Mouse (Mus musculus): ENCODE results near the gene Gtsf1. TPM values are rescaled to one million over a fixed set of nuclear protein-coding genes. Genes with fewer than 3 reads are reported as not detected.

Gene Gtsf1
- polyA plus RNA-seq, 1 experiment from 2014 or later, result not detected

DNA sequence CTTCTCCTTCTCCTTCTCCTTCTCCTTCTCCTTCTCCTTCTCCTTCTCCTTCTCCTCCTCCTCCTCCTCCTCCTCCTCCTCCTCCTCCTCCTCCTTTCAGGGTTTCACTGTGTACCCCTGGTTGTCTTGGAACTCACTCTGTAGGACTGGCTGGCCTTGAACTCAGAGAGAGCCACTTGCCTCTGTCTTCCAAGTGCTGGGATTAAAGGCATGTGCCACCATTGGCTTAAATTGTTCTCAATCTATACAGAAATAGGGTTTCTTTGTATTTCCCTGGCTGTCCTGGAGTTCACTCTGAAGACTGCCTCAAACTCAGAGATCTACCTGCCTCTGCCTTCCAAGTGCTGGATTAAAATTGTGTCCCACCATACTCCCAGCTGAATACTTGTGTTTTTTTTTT, 57.8 kb downstream of the Gtsf1 start:
- peaks cover 9% of the 10 kb centered on the region; the same call in 1 of the 2 replicates for H3K27me3 ChIP-seq
- no peak overlapping the region for H3K9ac ChIP-seq (replicated peaks)
- H3K9me3 ChIP-seq, result no peaks in the 10 kb centered on the region
- H3K4me1 ChIP-seq (replicated peaks), result no peaks in the 10 kb centered on the region
- H3K4me2 ChIP-seq (replicated peaks), result no peak overlapping the region
- no peak for ATAC-seq
- no peaks in the 10 kb centered on the region for H3K36me3 ChIP-seq
- H3K27ac ChIP-seq, result no peak overlapping the region
- H3K4me3 ChIP-seq (replicated peaks), result no peak overlapping the region

DNA sequence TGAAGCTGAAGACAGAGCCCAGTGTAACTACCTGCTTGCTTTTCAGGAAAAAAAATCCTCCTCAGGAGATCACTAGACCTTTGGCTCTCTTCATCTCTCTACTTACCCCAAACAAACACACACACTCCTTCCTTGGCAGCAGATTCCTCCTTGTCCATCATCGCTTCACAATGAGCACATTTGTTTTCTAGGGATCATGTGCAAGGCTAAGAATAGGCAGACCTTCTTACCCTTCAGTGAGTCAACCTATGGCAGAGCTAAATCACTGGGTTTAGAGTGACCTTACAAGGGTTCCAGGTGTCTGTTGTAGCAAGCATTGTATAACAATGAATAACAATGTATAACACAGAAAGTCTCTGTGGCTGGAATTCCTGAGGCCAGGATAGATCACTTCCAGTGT, 58.5 kb downstream of the Gtsf1 start:
- 100% methylated on average over 1 of the region's 1 CpGs for WGBS
- Histone ChIP-seq H3K9me3 (no peaks in the 10 kb centered on the region), H3K36me3 (no peaks in the 10 kb centered on the region), H3K4me2 (replicated peaks) (no peak overlapping the region), H3K27ac (no peak overlapping the region), H3K9ac (replicated peaks) (no peak overlapping the region), H3K27me3 (peaks cover 9% of the 10 kb centered on the region), H3K4me3 (replicated peaks) (no peak overlapping the region), H3K4me1 (replicated peaks) (peaks cover 5% of the 10 kb centered on the region)
- ATAC-seq, result no peak

DNA sequence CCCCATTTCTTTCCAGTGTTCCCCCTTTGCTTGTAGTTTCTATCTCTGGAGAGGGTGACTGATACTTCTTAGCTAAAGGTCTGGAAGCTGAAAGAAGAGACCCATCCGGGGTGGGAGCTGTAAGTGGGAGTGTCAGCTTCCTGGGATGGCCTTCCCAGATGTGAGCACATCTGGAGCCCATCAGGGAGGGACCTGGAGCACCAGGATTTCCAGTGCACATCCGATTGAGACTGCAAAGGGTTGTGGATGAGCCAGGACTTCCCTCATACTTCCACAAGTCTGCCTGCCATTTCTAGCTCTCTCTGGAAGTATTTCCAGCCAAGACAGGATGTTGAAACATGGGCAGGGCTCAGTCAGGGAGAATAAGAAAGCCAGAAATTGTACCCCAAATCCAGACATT, 59.1 kb downstream of the Gtsf1 start:
- 48% methylated on average over 2 of the region's 2 CpGs for WGBS
- H3K4me1 ChIP-seq (replicated peaks), result peaks cover 10% of the 10 kb centered on the region

DNA sequence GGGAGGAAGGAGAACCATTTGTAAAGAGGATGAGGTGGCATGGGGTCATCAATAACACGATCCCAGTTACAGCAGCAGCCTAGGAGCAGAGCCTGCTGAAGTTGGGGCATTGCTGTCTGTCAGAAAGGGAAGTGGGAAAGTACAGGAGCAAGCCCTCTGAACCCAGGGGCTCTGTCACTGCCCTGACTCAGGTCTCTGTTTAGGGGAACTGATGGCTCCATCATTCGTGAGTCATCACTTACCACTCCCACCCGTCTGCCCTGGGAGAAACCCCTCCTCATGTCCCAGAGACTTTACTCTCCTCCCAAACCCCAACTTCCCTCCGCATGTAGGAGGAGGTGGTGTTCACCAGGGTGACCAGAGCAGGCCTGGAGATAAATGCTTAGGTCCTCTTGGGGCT, 59.8 kb downstream of the Gtsf1 start:
- 68% methylated on average over 4 of the region's 4 CpGs for WGBS
- ATAC-seq, result no peak

More for the DNA sequence above, 59.1 kb downstream of the Gtsf1 start:
- no peaks in the 10 kb centered on the region for H3K36me3 ChIP-seq
- no peak overlapping the region for H3K4me2 ChIP-seq (replicated peaks)
- no peaks in the 10 kb centered on the region for H3K9me3 ChIP-seq
- no peak overlapping the region for H3K9ac ChIP-seq (replicated peaks)
- no peak overlapping the region for H3K27ac ChIP-seq
- H3K27me3 ChIP-seq, result peaks cover 10% of the 10 kb centered on the region
- ATAC-seq, result no peak
- no peak overlapping the region for H3K4me3 ChIP-seq (replicated peaks)

DNA sequence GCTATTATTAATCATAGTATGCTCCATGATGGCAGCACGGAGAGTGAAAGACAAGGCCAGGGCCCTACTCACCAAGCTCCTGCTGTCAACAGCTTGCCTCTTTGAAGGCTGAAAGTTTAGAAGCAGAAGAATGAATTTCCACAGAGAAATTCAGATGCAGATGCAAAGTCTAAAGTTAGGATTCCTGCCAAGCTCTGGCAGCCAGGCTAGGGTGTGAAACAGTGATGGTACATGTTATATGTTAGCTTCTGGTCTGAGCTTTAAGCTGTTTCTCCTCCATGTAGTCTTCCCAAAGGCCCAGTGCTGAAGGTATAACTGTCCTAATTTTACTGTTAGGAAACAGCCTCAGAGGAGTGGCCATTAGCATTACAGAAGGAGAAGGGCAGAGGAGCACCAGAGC, 61.1 kb downstream of the Gtsf1 start:
- WGBS, result 83% methylated on average over 1 of the region's 1 CpGs
- no peak overlapping the region for H3K4me2 ChIP-seq (replicated peaks)
- H3K9ac ChIP-seq (replicated peaks), result no peak overlapping the region
- H3K4me1 ChIP-seq (replicated peaks), result peaks cover 23% of the 10 kb centered on the region
- no peaks in the 10 kb centered on the region for H3K9me3 ChIP-seq
- H3K27ac ChIP-seq, result no peak overlapping the region
- H3K27me3 ChIP-seq, result peaks cover 12% of the 10 kb centered on the region
- no peaks in the 10 kb centered on the region for H3K36me3 ChIP-seq
- no peak for ATAC-seq
- H3K4me3 ChIP-seq (replicated peaks), result no peak overlapping the region

More for the DNA sequence above, 59.8 kb downstream of the Gtsf1 start:
- H3K9ac ChIP-seq (replicated peaks), result no peak overlapping the region
- H3K27ac ChIP-seq, result no peak overlapping the region
- H3K27me3 ChIP-seq, result peaks cover 12% of the 10 kb centered on the region
- H3K36me3 ChIP-seq, result no peaks in the 10 kb centered on the region
- H3K9me3 ChIP-seq, result no peaks in the 10 kb centered on the region
- H3K4me2 ChIP-seq (replicated peaks), result no peak overlapping the region
- peaks cover 17% of the 10 kb centered on the region for H3K4me1 ChIP-seq (replicated peaks)
- H3K4me3 ChIP-seq (replicated peaks), result no peak overlapping the region

DNA sequence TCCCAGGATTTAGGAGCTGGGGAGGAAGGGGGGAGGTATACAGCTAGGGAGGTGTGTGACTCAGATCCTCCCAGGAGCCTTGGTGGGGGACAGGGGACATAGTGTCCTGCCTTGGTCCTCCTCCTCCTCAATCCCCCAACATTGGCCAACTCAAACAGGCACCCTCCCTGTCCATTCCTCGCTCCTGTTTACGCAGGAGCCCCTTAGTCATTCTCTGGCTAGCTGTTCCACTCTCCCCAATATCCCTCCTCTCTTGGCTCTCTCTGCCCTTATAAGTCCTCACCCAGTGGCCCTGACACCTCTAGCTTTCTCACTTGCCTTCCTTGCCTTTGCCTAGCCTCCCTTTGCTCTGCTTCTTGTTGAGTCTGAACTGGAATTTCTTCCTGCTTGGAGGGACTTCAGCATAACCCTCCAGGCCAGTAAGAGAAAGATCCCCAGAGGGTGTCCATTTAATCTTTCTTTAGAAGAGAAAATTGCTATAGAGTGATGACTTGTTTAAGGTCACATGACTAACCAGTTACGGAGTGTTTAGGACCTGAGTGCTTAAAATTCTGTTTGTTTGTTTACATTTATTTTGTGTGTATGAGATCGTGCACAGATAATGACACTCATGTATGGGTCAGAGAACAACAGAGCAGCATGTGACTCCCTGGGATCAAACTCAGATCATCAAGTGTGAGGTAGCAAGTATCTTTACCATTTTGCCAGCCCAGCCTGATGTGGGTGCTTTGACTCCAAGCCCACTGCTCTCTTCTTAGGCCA, 61.9 kb downstream of the Gtsf1 start:
- ATAC-seq, result no peak
- Histone ChIP-seq H3K27me3 (peaks cover 12% of the 10 kb centered on the region), H3K4me1 (replicated peaks) (peaks cover 23% of the 10 kb centered on the region), H3K4me3 (replicated peaks) (no peak overlapping the region), H3K36me3 (no peaks in the 10 kb centered on the region), H3K9me3 (no peaks in the 10 kb centered on the region), H3K9ac (replicated peaks) (no peak overlapping the region), H3K27ac (no peak overlapping the region), H3K4me2 (replicated peaks) (no peak overlapping the region)
- 82% methylated on average over 4 of the region's 4 CpGs for WGBS

DNA sequence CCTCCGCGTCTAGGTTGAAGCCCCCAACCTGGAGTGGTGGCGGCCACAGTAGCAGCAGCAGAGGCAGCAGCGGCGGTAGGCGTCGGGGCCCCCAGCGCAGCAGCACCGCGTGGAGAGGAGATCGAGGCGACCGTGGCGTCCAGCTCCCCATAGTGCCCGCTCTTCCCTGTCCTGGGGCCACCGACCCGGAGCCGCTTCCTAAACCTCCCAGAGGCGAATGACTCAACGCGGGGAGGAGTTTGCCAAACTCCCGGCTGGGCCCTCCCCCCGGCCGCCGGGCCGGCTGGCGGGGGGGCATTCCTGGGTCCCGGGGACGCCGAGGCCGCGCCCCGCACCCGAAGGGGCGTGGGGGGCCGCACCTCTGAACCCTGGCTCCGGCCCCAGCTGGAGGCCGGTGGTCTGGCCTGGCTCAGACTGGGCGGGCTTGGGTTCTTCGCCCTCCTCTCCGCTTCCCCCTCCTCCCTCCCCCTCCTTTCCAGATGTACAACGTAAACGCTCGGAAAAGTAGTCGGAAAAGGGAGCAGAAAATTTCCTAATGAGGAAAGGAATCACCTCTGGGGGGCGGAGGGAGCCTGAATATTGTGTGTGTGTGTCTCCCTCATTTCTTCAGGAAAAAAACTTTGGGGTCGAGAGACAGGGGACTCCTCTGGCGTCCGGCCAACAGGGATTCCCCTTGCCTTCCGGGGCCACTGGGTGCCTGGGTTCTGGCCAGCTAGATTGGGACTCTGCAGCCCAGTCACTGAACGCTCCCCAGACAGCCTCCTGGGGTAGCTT, 63.7 kb downstream of the Gtsf1 start, which contains the start of gene Itga5:
TSS of gene Itga5 (minus strand) at position 388 of the 774 bp plus-strand sequence.
- ATAC-seq, result peak; percentile 75
- Histone ChIP-seq H3K4me2 (replicated peaks) (peak within 1 kb of the TSS; percentile 88), H3K36me3 (no peaks in the 10 kb centered on the region), H3K9ac (replicated peaks) (peak within 1 kb of the TSS; percentile 73), H3K4me3 (replicated peaks) (peak within 1 kb of the TSS; percentile 61), H3K27ac (0 out of 2 replicates have a peak within 1 kb of the TSS, but pooled peaks have one; percentile 11), H3K9me3 (no peaks in the 10 kb centered on the region), H3K4me1 (replicated peaks) (peaks cover 23% of the 10 kb centered on the region), H3K27me3 (peaks cover 12% of the 10 kb centered on the region)
- WGBS, result under 1% methylated on average over 51 of the region's 51 CpGs

DNA sequence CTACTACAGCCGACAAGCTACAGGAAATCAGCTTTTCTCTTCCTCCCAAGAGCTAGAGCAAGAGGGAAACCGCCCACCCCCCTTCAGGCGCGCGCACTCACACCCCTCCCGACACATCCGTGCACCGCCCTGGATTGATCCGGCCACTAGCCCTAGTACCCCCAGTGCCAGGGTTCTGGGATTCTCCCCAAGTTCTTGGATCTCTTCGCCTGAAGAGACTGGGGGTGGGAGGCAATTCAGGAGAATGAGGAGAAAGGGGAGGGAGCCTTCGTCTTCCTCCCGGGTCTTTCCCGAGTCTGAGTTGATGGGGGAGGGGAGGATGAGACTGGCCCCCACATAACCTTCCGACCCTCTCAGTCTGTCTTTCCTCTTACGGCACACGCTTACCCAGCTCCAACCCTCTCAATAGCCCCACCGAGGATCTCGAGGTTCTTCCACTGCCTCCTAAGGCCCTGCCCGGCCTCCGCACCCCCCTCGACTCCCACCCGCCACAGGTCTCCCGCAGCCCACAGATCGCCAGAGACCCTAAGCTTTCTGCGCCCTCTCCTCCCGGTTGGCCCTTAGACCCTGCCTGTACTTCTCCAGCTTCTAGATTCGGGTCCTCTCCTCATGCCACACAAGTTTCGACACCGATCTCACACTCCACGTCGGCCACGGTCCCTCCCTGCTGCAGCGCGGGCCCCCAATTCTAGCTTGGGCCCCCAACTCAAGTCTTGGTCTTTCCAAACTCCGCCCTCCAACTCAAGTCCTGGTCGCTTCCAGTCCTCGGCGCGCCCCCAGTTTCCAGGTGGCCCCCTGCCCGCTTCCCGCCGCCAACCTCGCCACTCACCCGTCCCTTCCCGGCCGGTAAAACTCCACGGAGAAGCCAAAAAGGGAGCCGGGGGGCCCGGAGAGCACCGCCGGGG, 64.5 kb downstream of the Gtsf1 start:
- Histone ChIP-seq H3K4me3 (replicated peaks) (peak overlapping the region; percentile 61), H3K27ac (0 out of 2 replicates have a peak overlapping the region, but pooled peaks have one; percentile 11), H3K9ac (replicated peaks) (peak overlapping the region; percentile 73), H3K4me1 (replicated peaks) (peaks cover 23% of the 10 kb centered on the region), H3K9me3 (no peaks in the 10 kb centered on the region), H3K4me2 (replicated peaks) (peak overlapping the region; percentile 88), H3K36me3 (no peaks in the 10 kb centered on the region), H3K27me3 (peaks cover 12% of the 10 kb centered on the region)
- ATAC-seq, result peak; percentile 71
- under 1% methylated on average over 51 of the region's 51 CpGs for whole genome bisulfite sequencing

DNA sequence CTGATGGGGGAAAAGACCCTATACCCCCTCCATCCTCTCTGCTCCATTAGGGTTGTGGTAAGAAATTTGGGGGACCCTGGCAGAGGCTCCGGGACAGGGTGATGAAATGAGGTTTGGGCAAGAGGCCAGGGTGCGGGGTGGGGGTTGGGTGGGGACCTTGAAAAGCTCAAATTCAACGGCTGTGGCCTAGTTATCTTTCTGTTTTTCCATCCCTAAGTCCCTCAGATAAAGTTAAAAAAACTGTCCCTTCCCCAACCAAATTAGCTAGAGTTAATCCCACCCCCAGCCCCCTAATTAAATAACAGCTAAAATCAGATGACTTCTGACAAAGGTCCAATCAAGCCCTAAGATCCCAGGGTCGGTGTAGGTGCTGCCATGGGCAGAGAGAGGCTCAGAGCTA, 65.5 kb downstream of the Gtsf1 start:
- Histone ChIP-seq H3K4me2 (replicated peaks) (peak overlapping the region; percentile 88), H3K9me3 (no peaks in the 10 kb centered on the region), H3K36me3 (no peaks in the 10 kb centered on the region), H3K9ac (replicated peaks) (no peak overlapping the region), H3K27me3 (peaks cover 12% of the 10 kb centered on the region), H3K27ac (no peak overlapping the region), H3K4me3 (replicated peaks) (peak overlapping the region; percentile 61), H3K4me1 (replicated peaks) (peaks cover 23% of the 10 kb centered on the region)
- ATAC-seq, result no peak
- WGBS, result 52% methylated on average over 4 of the region's 4 CpGs

DNA sequence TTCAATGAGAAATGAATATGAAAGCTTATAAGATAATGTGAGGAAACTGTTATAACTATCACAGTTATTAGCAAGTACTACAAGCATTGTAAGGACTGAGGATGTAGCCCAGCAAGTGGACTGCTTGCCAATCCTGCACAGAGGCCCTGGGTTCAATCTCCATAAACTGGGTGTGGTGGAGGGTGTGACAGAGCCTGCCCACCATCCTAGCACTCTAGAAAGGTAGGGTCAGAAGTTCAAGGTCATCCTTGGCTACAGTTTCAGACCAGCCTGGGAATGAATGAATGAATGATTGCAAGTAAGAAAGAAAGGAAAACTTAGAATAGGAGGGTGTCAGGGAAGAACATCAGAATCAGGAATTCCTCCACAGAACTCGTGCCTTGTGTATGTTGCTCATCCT, 66.5 kb downstream of the Gtsf1 start:
- H3K27ac ChIP-seq, result no peak overlapping the region
- ATAC-seq, result no peak
- H3K9me3 ChIP-seq, result no peaks in the 10 kb centered on the region
- H3K4me1 ChIP-seq (replicated peaks), result peaks cover 23% of the 10 kb centered on the region
- H3K4me3 ChIP-seq (replicated peaks), result no peak overlapping the region
- peaks cover 12% of the 10 kb centered on the region for H3K27me3 ChIP-seq
- WGBS, result 63% methylated on average over 1 of the region's 1 CpGs
- no peak overlapping the region for H3K4me2 ChIP-seq (replicated peaks)
- H3K36me3 ChIP-seq, result no peaks in the 10 kb centered on the region
- H3K9ac ChIP-seq (replicated peaks), result no peak overlapping the region

DNA sequence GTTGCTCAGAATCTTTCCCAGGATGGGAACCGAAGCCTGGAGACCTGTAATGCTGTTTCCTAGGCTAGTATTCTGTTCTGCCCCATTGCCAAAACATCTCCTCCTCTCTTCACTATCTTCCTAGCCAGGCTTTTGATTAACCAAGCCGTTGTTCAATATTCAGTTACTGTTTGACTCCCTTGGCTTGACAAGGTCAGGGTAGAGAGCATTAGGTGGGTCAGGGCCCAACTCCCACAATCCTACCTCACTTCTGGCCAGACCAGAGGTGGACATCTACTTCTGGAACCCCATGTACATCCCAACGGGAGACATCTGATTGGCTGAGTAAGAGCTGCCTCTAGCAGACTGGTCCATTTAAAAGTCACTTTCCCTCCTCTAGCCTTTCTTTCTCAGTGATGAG, 67.3 kb downstream of the Gtsf1 start:
- no peak for ATAC-seq
- Histone ChIP-seq H3K4me2 (replicated peaks) (no peak overlapping the region), H3K4me3 (replicated peaks) (no peak overlapping the region), H3K27me3 (peaks cover 7% of the 10 kb centered on the region), H3K27ac (no peak overlapping the region), H3K9me3 (no peaks in the 10 kb centered on the region), H3K9ac (replicated peaks) (no peak overlapping the region), H3K4me1 (replicated peaks) (peaks cover 23% of the 10 kb centered on the region), H3K36me3 (no peaks in the 10 kb centered on the region)
- WGBS, result 91% methylated on average over 3 of the region's 3 CpGs

All from midbrain, embryonic 13.5 days (tissue).